Mouse (Mus musculus) MEL (cell line): Measurements from ENCODE around the gene Gga1. TPM values are rescaled to one million over a fixed set of nuclear protein-coding genes. Genes with fewer than 3 reads are reported as not detected.

ENCODE experiments used
- DNase-seq: peaks from one replicate; pipeline ENCODE4 v3.0.0; 2011; ENCODE audit warnings: low read depth, low spot score
- H3K27ac ChIP-seq: 2 replicates; pipeline ENCODE4 v1.5.1; 2012; ENCODE audit warnings: low read depth, mild to moderate bottlenecking, control low read depth, low read length, moderate library complexity; ENCODE audit not compliant: control insufficient read depth
- H3K27me3 ChIP-seq, 2 experiments: fragments of 150-350 bp in 1 of 2; sonication (generic) in 1 of 2; 2 replicates each; pipeline ENCODE4 v1.6.1; 2012; ENCODE audit warnings: low read length in 2 of 2, mild to moderate bottlenecking in 2 of 2, improper control_type of control experiment in 1 of 2, moderate library complexity in 1 of 2; ENCODE audit not compliant: insufficient read depth in 2 of 2, control insufficient read depth in 1 of 2
- H3K36me3 ChIP-seq, 2 experiments: 2 replicates each; pipeline ENCODE4 v1.6.1; 2012 to 2014; ENCODE audit warnings: low read length in 2 of 2, improper control_type of control experiment in 1 of 2, inconsistent platforms in 1 of 2, mild to moderate bottlenecking in 1 of 2; ENCODE audit not compliant: insufficient read depth in 2 of 2, control insufficient read depth in 1 of 2
- H3K4me1 ChIP-seq, 2 experiments: fragments of 150-350 bp in 1 of 2; sonication (generic) in 1 of 2; 2 replicates each; pipeline ENCODE4 v1.6.1; 2012; ENCODE audit warnings: low read length in 2 of 2, improper control_type of control experiment in 1 of 2, mild to moderate bottlenecking in 1 of 2; ENCODE audit not compliant: insufficient read depth in 2 of 2, control insufficient read depth in 1 of 2
- H3K4me3 ChIP-seq, 2 experiments: fragments of 150-350 bp in 1 of 2; sonication (generic) in 1 of 2; 2 replicates each; pipeline ENCODE4 v1.5.1; 2012; ENCODE audit warnings: low read depth in 2 of 2, low read length in 2 of 2, mild to moderate bottlenecking in 2 of 2, moderate library complexity in 2 of 2, control low read depth in 1 of 2, improper control_type of control experiment in 1 of 2; ENCODE audit not compliant: control insufficient read depth in 1 of 2, insufficient read depth in 1 of 2
- H3K79me2 ChIP-seq: 2 replicates; pipeline ENCODE4 v1.6.1; 2012; ENCODE audit warnings: mild to moderate bottlenecking, low read length, moderate library complexity; ENCODE audit not compliant: control insufficient read depth, poor library complexity, insufficient read depth
- H3K9ac ChIP-seq: 2 replicates; pipeline ENCODE4 v1.6.1; 2012; ENCODE audit warnings: low read depth, mild to moderate bottlenecking, control low read depth, low read length, moderate library complexity; ENCODE audit not compliant: control insufficient read depth, poor library complexity, severe bottlenecking
- H3K9me3 ChIP-seq: fragments of 150-350 bp; sonication (generic); replicated peaks from 2 replicates; pipeline ENCODE4 v1.6.1; 2012; ENCODE audit warnings: mild to moderate bottlenecking, low read length, improper control_type of control experiment, moderate library complexity; ENCODE audit not compliant: insufficient read depth
- BHLHE40 ChIP-seq: IDR thresholded peaks from 2 replicates; pipeline ENCODE4 v1.6.1; 2012; ENCODE audit warnings: low read depth, mild to moderate bottlenecking, inconsistent platforms, low read length, improper control_type of control experiment, borderline replicate concordance
- CHD1 ChIP-seq: IDR thresholded peaks from 2 replicates; pipeline ENCODE4 v1.6.1; 2012; ENCODE audit warnings: low read depth, mild to moderate bottlenecking, inconsistent platforms, low read length, improper control_type of control experiment
- CTCF ChIP-seq, 3 experiments: IDR thresholded peaks in 2 of 3; conservative IDR thresholded peaks in 1 of 3; 2 replicates each; pipeline ENCODE4 v1.5.1; 2011 to 2012; ENCODE audit warnings: low read length in 3 of 3, low read depth in 2 of 3, mild to moderate bottlenecking in 2 of 3, improper control_type of control experiment in 1 of 3, inconsistent platforms in 1 of 3, mixed read lengths in 1 of 3, moderate library complexity in 1 of 3; ENCODE audit not compliant: control insufficient read depth in 1 of 3, insufficient read depth in 1 of 3, poor library complexity in 1 of 3, severe bottlenecking in 1 of 3
- E2F4 ChIP-seq: IDR thresholded peaks from 2 replicates; pipeline ENCODE4 v1.6.1; 2011; ENCODE audit warnings: low read depth, low read length, improper control_type of control experiment, borderline replicate concordance
- EP300 ChIP-seq, 2 experiments: IDR thresholded peaks; 2 replicates each; pipeline ENCODE4 v1.6.1; 2011; ENCODE audit warnings: improper control_type of control experiment in 2 of 2, low read length in 2 of 2, low read depth in 1 of 2, mild to moderate bottlenecking in 1 of 2
- ETS1 ChIP-seq: IDR thresholded peaks from 2 replicates; pipeline ENCODE4 v1.6.1; 2012; ENCODE audit warnings: low read depth, mild to moderate bottlenecking, inconsistent platforms, low read length, improper control_type of control experiment, moderate library complexity
- GABPA ChIP-seq: IDR thresholded peaks from 2 replicates; pipeline ENCODE4 v1.6.1; 2012; ENCODE audit warnings: low read depth, mild to moderate bottlenecking, inconsistent platforms, low read length, improper control_type of control experiment, moderate library complexity
- GATA1 ChIP-seq: IDR thresholded peaks from 2 replicates; pipeline ENCODE4 v1.6.1; 2011; ENCODE audit warnings: low read depth, low read length, improper control_type of control experiment
- HCFC1 ChIP-seq: IDR thresholded peaks from 2 replicates; pipeline ENCODE4 v1.6.1; 2012; ENCODE audit warnings: low read depth, mild to moderate bottlenecking, inconsistent platforms, low read length, improper control_type of control experiment, moderate library complexity
- JUND ChIP-seq: IDR thresholded peaks from 2 replicates; pipeline ENCODE4 v1.6.1; 2011; ENCODE audit warnings: low read depth, mild to moderate bottlenecking, improper control_type of control experiment, low read length
- KAT2A ChIP-seq: conservative IDR thresholded peaks from 2 replicates; pipeline ENCODE4 v1.6.1; 2012; ENCODE audit warnings: low read depth, low read length, improper control_type of control experiment, inconsistent platforms
- MAFK ChIP-seq: IDR thresholded peaks from 2 replicates; pipeline ENCODE4 v1.6.1; 2011; ENCODE audit warnings: low read depth, mild to moderate bottlenecking, low read length, improper control_type of control experiment, borderline replicate concordance
- MAX ChIP-seq: IDR thresholded peaks from 2 replicates; pipeline ENCODE4 v1.6.1; 2011; ENCODE audit warnings: low read length, improper control_type of control experiment
- MAZ ChIP-seq: IDR thresholded peaks from 2 replicates; pipeline ENCODE4 v1.6.1; 2012; ENCODE audit warnings: low read depth, mild to moderate bottlenecking, inconsistent platforms, low read length, improper control_type of control experiment
- MEF2A ChIP-seq: IDR thresholded peaks from 2 replicates; pipeline ENCODE4 v1.6.1; 2014; ENCODE audit warnings: low read depth, mild to moderate bottlenecking, inconsistent platforms, low read length, improper control_type of control experiment; ENCODE audit not compliant: poor library complexity, insufficient replicate concordance, severe bottlenecking; ENCODE audit errors: extremely low read depth
- MXI1 ChIP-seq: IDR thresholded peaks from 2 replicates; pipeline ENCODE4 v1.6.1; 2011; ENCODE audit warnings: mild to moderate bottlenecking, low read depth, low read length, improper control_type of control experiment
- MYB ChIP-seq: IDR thresholded peaks from 2 replicates; pipeline ENCODE4 v1.6.1; 2011; ENCODE audit warnings: mild to moderate bottlenecking, low read depth, low read length, improper control_type of control experiment
- MYC ChIP-seq: IDR thresholded peaks from 2 replicates; pipeline ENCODE4 v1.6.1; 2011; ENCODE audit warnings: low read depth, mild to moderate bottlenecking, low read length, improper control_type of control experiment, moderate library complexity
- NELFE ChIP-seq: IDR thresholded peaks from 2 replicates; pipeline ENCODE4 v1.6.1; 2011; ENCODE audit warnings: low read depth, low read length, improper control_type of control experiment
- POLR2A ChIP-seq, 2 experiments: IDR thresholded peaks; 2 replicates each; pipeline ENCODE4 v1.6.1; 2011 to 2012; ENCODE audit warnings: low read length in 2 of 2, mild to moderate bottlenecking in 2 of 2, control low read depth in 1 of 2, improper control_type of control experiment in 1 of 2, low read depth in 1 of 2, moderate library complexity in 1 of 2; ENCODE audit not compliant: control insufficient read depth in 1 of 2, insufficient read depth in 1 of 2, poor library complexity in 1 of 2
- POLR2AphosphoS2 ChIP-seq: IDR thresholded peaks from 2 replicates; pipeline ENCODE4 v1.6.1; 2011; ENCODE audit warnings: low read length, improper control_type of control experiment
- POLR2AphosphoS5 ChIP-seq: IDR thresholded peaks from 2 replicates; pipeline ENCODE4 v1.6.1; 2012; ENCODE audit warnings: low read depth, borderline replicate concordance, mild to moderate bottlenecking, inconsistent platforms, low read length, moderate library complexity, mixed read lengths
- RAD21 ChIP-seq: IDR thresholded peaks from 2 replicates; pipeline ENCODE4 v1.6.1; 2011; ENCODE audit warnings: mild to moderate bottlenecking, low read depth, low read length, improper control_type of control experiment
- RCOR1 ChIP-seq: IDR thresholded peaks from 2 replicates; pipeline ENCODE4 v1.6.1; 2012; ENCODE audit warnings: low read depth, mild to moderate bottlenecking, inconsistent platforms, low read length, improper control_type of control experiment
- SMC3 ChIP-seq: IDR thresholded peaks from 2 replicates; pipeline ENCODE4 v1.6.1; 2011; ENCODE audit warnings: low read depth, low read length, improper control_type of control experiment
- TAL1 ChIP-seq: IDR thresholded peaks from 2 replicates; pipeline ENCODE4 v1.6.1; 2012; ENCODE audit warnings: mild to moderate bottlenecking, inconsistent platforms, low read length, moderate library complexity, mixed read lengths
- TBP ChIP-seq: IDR thresholded peaks from 2 replicates; pipeline ENCODE4 v1.8.0; 2011; ENCODE audit warnings: low read depth, low read length, improper control_type of control experiment
- TCF12 ChIP-seq: IDR thresholded peaks from 2 replicates; pipeline ENCODE4 v1.6.1; 2014; ENCODE audit warnings: low read depth, mild to moderate bottlenecking, inconsistent platforms, low read length, improper control_type of control experiment, moderate library complexity
- UBTF ChIP-seq: IDR thresholded peaks from 2 replicates; pipeline ENCODE4 v1.6.1; 2012; ENCODE audit warnings: low read depth, mild to moderate bottlenecking, inconsistent platforms, low read length, improper control_type of control experiment, moderate library complexity, borderline replicate concordance; ENCODE audit not compliant: insufficient read depth
- USF1 ChIP-seq: IDR thresholded peaks from 2 replicates; pipeline ENCODE4 v1.6.1; 2014; ENCODE audit warnings: low read depth, mild to moderate bottlenecking, inconsistent platforms, low read length, improper control_type of control experiment, moderate library complexity
- USF2 ChIP-seq, 2 experiments: IDR thresholded peaks; 2 replicates each; pipeline ENCODE4 v1.6.1; 2011 to 2012; ENCODE audit warnings: improper control_type of control experiment in 2 of 2, low read length in 2 of 2, borderline replicate concordance in 1 of 2, inconsistent platforms in 1 of 2, low read depth in 1 of 2, mild to moderate bottlenecking in 1 of 2; ENCODE audit not compliant: insufficient read depth in 1 of 2
- ZKSCAN1 ChIP-seq: IDR thresholded peaks from 2 replicates; pipeline ENCODE4 v1.6.1; 2012; ENCODE audit warnings: low read depth, mild to moderate bottlenecking, inconsistent platforms, low read length, improper control_type of control experiment, moderate library complexity
- ZMIZ1 ChIP-seq: IDR thresholded peaks from 2 replicates; pipeline ENCODE4 v1.6.1; 2012; ENCODE audit warnings: low read depth, mild to moderate bottlenecking, inconsistent platforms, low read length, improper control_type of control experiment, moderate library complexity
- polyA plus RNA-seq, 2 experiments: library from polyadenylated mRNA; stranded (reverse) in 1 of 2; unstranded in 1 of 2; fragments of >175 nt in 1 of 2; fragments of >200 nt in 1 of 2; gene quantifications; 2 replicates each; pipeline versions ENCODE4 v1.2.1 to v1.2.4; 2012; ENCODE audit warnings: low replicate concordance in 2 of 2, low read depth in 1 of 2; ENCODE audit not compliant: insufficient read length in 2 of 2, insufficient read depth in 1 of 2, missing spikeins in 1 of 2
- total RNA-seq: library from RNA; depleted of rRNA; stranded (reverse); fragments of 300-350 nt; gene quantifications from 2 replicates; pipeline ENCODE4 v1.2.3, GENCODE M21; 2012

Gene Gga1
- total and polyA plus RNA-seq, 3 experiments = 18.2 to 48.1 TPM; not detected in 1

GRCm38 (mm10) chr15:78931577-78931976, 54.6 kb downstream of the Gga1 start (continued):
- TF ChIP-seq POLR2AphosphoS5 = no peak
- TF ChIP-seq MYC = 0 out of 2 replicates have a peak, but pooled peaks have one; percentile 13
- peak; percentile 52; the same call in 1 of the 2 replicates for TF ChIP-seq HCFC1
- no peak for TF ChIP-seq POLR2AphosphoS2
- no peak for TF ChIP-seq E2F4
- TF ChIP-seq TAL1 = no peak
- TF ChIP-seq NELFE = no peak
- peak; percentile 50 for TF ChIP-seq MXI1
- no peak for TF ChIP-seq ZKSCAN1
- no peak; the same call in 1 of the 2 replicates for TF ChIP-seq MAX
- TF ChIP-seq CHD1 = no peak
- no peak for TF ChIP-seq EP300 (IDR thresholded peaks at IDR 0.05; ENCODE audit: low read depth in 1 of 2, low read length in 2 of 2)

GRCm38 (mm10) chr15:78934784-78935320, 57.9 kb downstream of the Gga1 start, which contains the start of gene Nol12:
Gene Nol12, plus strand, starts transcription at chr15:78934933.
- DNase-seq = peak; percentile 95
- Histone ChIP-seq H3K4me1 (peaks cover 0 to 21% of the 10 kb centered on the region in 2 experiments; a peak in 2 of 4 replicates), H3K9ac (peak within 1 kb of the TSS; percentile 98), H3K27me3 (no peaks in the 10 kb centered on the region), H3K36me3 (peaks cover 0 to 12% of the 10 kb centered on the region in 2 experiments; a peak in 2 of 4 replicates), H3K79me2 (peaks cover 13% of the 10 kb centered on the region), H3K4me3 (peak within 1 kb of the TSS; percentile 75 to 100), H3K9me3 (no peaks in the 10 kb centered on the region), H3K27ac (peak within 1 kb of the TSS; percentile 100)
- TF ChIP-seq ZMIZ1 (no peak), POLR2AphosphoS2 (peak; percentile 65), EP300 (IDR thresholded peaks at IDR 0.05; ENCODE audit: low read depth in 1 of 2, low read length in 2 of 2) (no peak), USF2 (IDR thresholded peaks at IDR 0.05; ENCODE audit: borderline replicate concordance in 1 of 2, insufficient read depth in 1 of 2, low read depth in 1 of 2, low read length in 2 of 2) (no peak), GABPA (no peak), MYB (no peak), UBTF (no peak), SMC3 (no peak), POLR2AphosphoS5 (no peak), KAT2A (no peak; the same call in 1 of the 2 replicates), RAD21 (no peak), MAFK (no peak), MXI1 (peak; percentile 92), ETS1 (no peak), MEF2A (no peak), CTCF (IDR thresholded peaks at IDR 0.05 in 2 of 3, conservative IDR thresholded peaks at IDR 0.05 in 1 of 3; ENCODE audit: control insufficient read depth in 1 of 3, insufficient read depth in 1 of 3, low read depth in 2 of 3, low read length in 3 of 3, poor library complexity in 1 of 3, severe bottlenecking in 1 of 3) (no peak), MAX (peak; percentile 87), USF1 (0 out of 2 replicates have a peak, but pooled peaks have one; percentile 11), TBP (peak; percentile 63; the same call in 1 of the 2 replicates), E2F4 (no peak; the same call in 1 of the 2 replicates), MAZ (peak; percentile 58; the same call in 1 of the 2 replicates), JUND (no peak), POLR2A (IDR thresholded peaks at IDR 0.05; ENCODE audit: control insufficient read depth in 1 of 2, insufficient read depth in 1 of 2, low read depth in 1 of 2, low read length in 2 of 2, poor library complexity in 1 of 2) (peak; percentile 79 to 86), GATA1 (0 out of 2 replicates have a peak, but pooled peaks have one; percentile 2), RCOR1 (no peak), TAL1 (no peak), BHLHE40 (no peak), TCF12 (peak; percentile 20)
